Mouse (Mus musculus) G1E (cell line): ENCODE data around the gene Zdhhc24. TPM values are rescaled to one million over a fixed set of nuclear protein-coding genes. Genes with fewer than 3 reads are reported as not detected.

Source experiments
- ATAC-seq: 2 replicates; pipeline ENCODE4 v1.8.0; 2016; ENCODE audit warnings: mild to moderate bottlenecking; ENCODE audit not compliant: insufficient number of reproducible peaks, poor library complexity, low FRiP score, severe bottlenecking; ENCODE audit errors: extremely low read depth
- DNase-seq: peaks from one replicate; pipeline ENCODE4 v3.0.0; 2012; ENCODE audit warnings: low spot score
- H3K27me3 ChIP-seq: 2 replicates; pipeline ENCODE4 v1.6.1; 2012; ENCODE audit warnings: mild to moderate bottlenecking, low read length, inconsistent platforms; ENCODE audit not compliant: insufficient read depth
- H3K36me3 ChIP-seq: replicated peaks from 2 replicates; pipeline ENCODE3; 2012; ENCODE audit warnings: mild to moderate bottlenecking, inconsistent platforms
- H3K4me1 ChIP-seq: 2 replicates; pipeline ENCODE4 v1.6.1; 2012; ENCODE audit warnings: low read depth, low read length, inconsistent platforms, mixed read lengths; ENCODE audit not compliant: insufficient read depth
- H3K4me3 ChIP-seq: 2 replicates; pipeline ENCODE4 v1.5.1; 2012; ENCODE audit warnings: low read depth, mild to moderate bottlenecking, inconsistent platforms, low read length, moderate library complexity, mixed read lengths
- H3K9me3 ChIP-seq: replicated peaks from 2 replicates; pipeline ENCODE4 v1.6.1; 2012; ENCODE audit warnings: inconsistent platforms
- CTCF ChIP-seq: IDR thresholded peaks from 2 replicates; pipeline ENCODE4 v1.5.1; 2012; ENCODE audit warnings: low read depth, low read length, inconsistent platforms, mixed read lengths
- GATA1 ChIP-seq: IDR thresholded peaks from 2 replicates; pipeline ENCODE4 v1.6.1; 2012; ENCODE audit warnings: borderline replicate concordance, low read length, inconsistent platforms, mixed read lengths
- GATA2 ChIP-seq: IDR thresholded peaks from 2 replicates; pipeline ENCODE4 v1.6.1; 2012; ENCODE audit warnings: low read depth, low read length, inconsistent platforms, borderline replicate concordance
- POLR2AphosphoS5 ChIP-seq: IDR thresholded peaks from 2 replicates; pipeline ENCODE4 v1.6.1; 2012; ENCODE audit warnings: low read depth, low read length, inconsistent platforms; ENCODE audit not compliant: insufficient replicate concordance
- TAL1 ChIP-seq: conservative IDR thresholded peaks from 2 replicates; pipeline ENCODE4 v1.6.1; 2012; ENCODE audit warnings: low read depth, low read length, inconsistent platforms, mixed read lengths
- polyA plus RNA-seq: library from polyadenylated mRNA; stranded (reverse); fragments of >175 nt; gene quantifications from 2 replicates; pipeline ENCODE4 v1.2.3, GENCODE M21; 2012
- total RNA-seq, 2 experiments: library from RNA; stranded (forward) in 1 of 2; stranded (reverse) in 1 of 2; fragments of 200-1000 nt in 1 of 2; fragments of >200 nt in 1 of 2; fragmentation: Nextera tagmentation in 1 of 2; gene quantifications; 2 replicates each; pipeline ENCODE4 v1.2.3; 2014 to 2017

The Zdhhc24 gene
- total and polyA plus RNA-seq, 3 experiments = 2.0 to 19.5 (median 13.9) TPM

DNA sequence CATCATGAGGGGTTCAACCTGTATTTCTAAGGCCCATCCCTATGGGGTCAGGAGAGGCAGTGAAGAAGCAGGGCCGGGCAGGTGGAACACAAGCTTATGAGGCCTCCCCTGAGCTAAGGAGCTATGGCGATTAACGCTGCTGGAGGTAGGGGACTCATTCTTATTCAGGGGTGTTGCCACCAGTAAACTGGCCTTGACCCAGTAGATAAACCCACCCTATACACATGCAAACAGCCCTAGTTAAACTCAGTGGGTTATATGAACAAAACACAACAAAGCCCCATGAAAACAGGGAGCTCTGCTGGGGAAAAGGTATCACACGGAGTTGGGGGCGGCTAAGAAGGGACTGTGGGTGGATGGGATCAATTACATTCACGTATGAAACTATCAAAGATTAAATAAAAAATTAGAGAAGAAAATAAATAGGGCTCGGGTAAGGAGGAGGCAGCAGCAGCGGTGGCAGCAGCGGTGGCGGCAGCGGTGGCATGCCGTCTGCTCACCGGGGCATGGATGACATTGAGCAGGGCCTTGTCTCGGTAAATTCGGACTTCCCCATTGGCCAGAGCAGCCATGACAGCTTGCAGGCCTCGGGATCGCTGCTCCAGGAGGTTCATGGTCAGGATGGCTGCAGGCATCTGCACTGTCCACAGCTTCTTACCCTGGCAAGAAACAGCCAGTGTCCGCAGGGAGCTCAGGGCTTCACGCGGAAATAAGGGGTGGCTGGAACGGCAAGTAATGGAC lies 18.5 kb downstream of the Zdhhc24 start:
- no peaks in the 10 kb centered on the region for H3K9me3 ChIP-seq
- no peaks in the 10 kb centered on the region for H3K27me3 ChIP-seq
- peaks cover 11% of the 10 kb centered on the region for H3K4me1 ChIP-seq
- DNase-seq (no peak), ATAC-seq (no peak)
- TF ChIP-seq GATA2 = no peak
- TF ChIP-seq POLR2AphosphoS5 = no peak
- TF ChIP-seq TAL1 = no peak
- H3K36me3 ChIP-seq = peaks cover 7% of the 10 kb centered on the region
- no peak overlapping the region for H3K4me3 ChIP-seq

DNA sequence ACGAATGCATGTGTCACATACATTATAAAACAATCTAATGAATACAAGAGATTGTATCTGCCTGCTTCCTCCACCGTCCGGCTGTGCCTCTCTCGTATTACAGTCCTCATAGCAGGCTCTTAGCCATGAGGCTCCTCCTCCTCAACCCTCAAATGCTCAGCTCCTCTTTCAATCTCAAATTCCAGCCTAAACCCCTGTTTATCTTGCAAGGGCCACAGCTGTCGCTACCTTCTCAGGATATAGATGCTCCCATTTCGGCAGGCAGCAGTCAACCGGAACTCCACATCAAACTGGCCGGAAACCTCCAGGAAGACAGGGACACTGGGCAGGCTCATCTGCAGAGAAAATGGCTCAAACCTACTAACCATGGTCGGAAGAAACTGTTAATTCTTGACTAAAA lies 20.5 kb downstream of the Zdhhc24 start:
- TF ChIP-seq POLR2AphosphoS5 = no peak
- no peak for TF ChIP-seq TAL1
- no peak for TF ChIP-seq GATA2
- no peak for TF ChIP-seq CTCF
- no peak for TF ChIP-seq GATA1

DNA sequence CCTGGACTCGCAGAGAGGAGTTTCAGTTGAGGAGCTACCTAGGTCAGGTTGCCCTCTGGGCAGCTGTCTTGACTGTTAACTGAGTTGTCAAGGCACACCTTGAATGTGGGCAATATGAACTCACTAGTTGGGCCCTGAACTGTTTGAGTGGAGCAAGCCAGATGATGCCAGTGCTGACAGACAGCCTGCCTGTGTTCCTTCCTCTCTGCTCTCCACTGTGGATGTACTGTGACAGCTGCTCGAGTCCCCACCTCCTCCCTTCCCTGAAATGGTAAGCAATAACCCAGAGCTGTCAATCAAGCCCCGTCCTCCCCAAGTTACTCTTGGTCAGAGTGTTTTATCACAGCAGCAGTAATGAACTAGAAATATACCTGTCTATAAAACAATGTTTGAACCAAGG lies 21.4 kb downstream of the Zdhhc24 start:
- no peaks in the 10 kb centered on the region for H3K4me1 ChIP-seq

More for the DNA sequence above, 20.5 kb downstream of the Zdhhc24 start:
- DNase-seq (no peak), ATAC-seq (no peak)
- Histone ChIP-seq H3K4me1 (no peaks in the 10 kb centered on the region), H3K4me3 (no peak overlapping the region), H3K27me3 (no peaks in the 10 kb centered on the region), H3K9me3 (no peaks in the 10 kb centered on the region), H3K36me3 (peaks cover 15% of the 10 kb centered on the region)

DNA sequence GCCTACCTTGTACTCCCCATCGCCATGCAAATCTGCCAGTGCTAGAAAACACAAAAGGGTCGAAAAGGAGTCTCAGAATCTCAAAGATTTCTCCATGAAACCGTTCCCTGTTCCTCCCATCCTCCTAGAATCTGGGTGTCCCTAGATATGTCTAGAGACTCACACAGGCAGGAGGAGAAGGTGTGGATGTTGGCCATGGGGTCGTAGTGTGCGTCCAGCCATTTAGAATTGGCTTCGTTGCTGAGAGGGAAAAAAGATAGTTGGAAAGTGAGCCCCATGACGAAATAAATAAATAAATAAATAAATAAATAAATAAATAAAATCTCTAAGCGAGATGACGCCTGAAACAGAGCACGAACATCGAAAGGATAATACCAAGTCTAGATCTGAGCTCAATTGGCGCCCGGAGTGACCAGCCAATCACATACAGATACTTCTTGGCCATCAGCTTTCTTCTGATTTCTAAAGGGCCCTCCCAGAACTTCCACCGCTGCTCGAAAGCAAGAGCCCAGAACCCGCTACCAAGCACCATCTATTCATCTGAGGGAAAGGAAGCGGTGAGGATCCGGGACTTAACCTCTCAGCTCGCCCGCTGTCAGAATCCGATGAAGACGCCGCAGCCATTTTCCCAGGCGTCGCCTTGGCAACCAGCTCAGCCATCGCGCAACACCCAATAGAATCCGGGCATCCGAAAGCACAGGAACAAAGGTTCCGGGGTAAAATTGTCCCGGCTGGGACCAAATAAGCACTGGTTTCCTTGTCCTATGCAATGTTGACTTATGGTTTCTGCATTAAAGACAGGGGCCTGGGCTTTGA lies 27.7 kb downstream of the Zdhhc24 start, which contains the start of gene Bbs1:
TSS of gene Bbs1 (minus strand) at position 650 of the 816 bp plus-strand sequence.
- peaks cover 6% of the 10 kb centered on the region; the same call in 1 of the 2 replicates for H3K4me1 ChIP-seq
- ATAC-seq (peak; percentile 40), DNase-seq (peak; percentile 70)
- peak within 1 kb of the TSS; percentile 72 for H3K4me3 ChIP-seq
- H3K36me3 ChIP-seq = peaks cover 59% of the 10 kb centered on the region
- no peaks in the 10 kb centered on the region for H3K27me3 ChIP-seq
- TF ChIP-seq TAL1 (no peak), GATA1 (no peak), GATA2 (no peak), POLR2AphosphoS5 (no peak), CTCF (no peak)
- H3K9me3 ChIP-seq = no peaks in the 10 kb centered on the region

More for the DNA sequence above, 21.4 kb downstream of the Zdhhc24 start:
- DNase-seq (no peak), ATAC-seq (no peak)
- no peak overlapping the region for H3K4me3 ChIP-seq
- H3K9me3 ChIP-seq = no peaks in the 10 kb centered on the region
- TF ChIP-seq GATA1 = no peak
- no peak for TF ChIP-seq GATA2
- TF ChIP-seq POLR2AphosphoS5 = no peak
- no peak for TF ChIP-seq CTCF
- no peak for TF ChIP-seq TAL1
- no peaks in the 10 kb centered on the region for H3K27me3 ChIP-seq
- peaks cover 15% of the 10 kb centered on the region for H3K36me3 ChIP-seq

DNA sequence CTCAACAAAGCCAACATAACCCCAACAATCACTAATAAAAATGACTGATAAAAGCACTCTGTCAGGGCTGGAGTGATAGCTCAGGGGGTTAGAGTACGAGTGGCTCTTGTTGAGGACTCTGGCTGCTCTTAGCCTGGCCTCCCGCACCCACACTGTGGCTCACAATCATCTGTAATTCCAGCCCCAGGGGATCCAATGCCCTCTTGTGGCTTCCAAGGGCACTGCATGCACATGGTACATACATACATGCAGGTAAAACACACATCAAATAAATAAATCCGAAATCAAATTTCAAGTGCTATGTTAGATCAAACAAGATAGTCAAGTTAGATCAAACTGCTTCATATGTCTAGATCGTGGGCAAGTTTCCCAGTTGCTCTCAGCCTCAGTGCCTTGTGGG lies 29.6 kb downstream of the Zdhhc24 start:
- peaks cover 72% of the 10 kb centered on the region for H3K36me3 ChIP-seq
- no peaks in the 10 kb centered on the region for H3K27me3 ChIP-seq
- no peaks in the 10 kb centered on the region for H3K9me3 ChIP-seq
- no peak for DNase-seq
- peaks cover 9% of the 10 kb centered on the region; the same call in 1 of the 2 replicates for H3K4me1 ChIP-seq
- TF ChIP-seq GATA2 = no peak
- TF ChIP-seq CTCF = peak; percentile 48; the same call in 1 of the 2 replicates
- H3K4me3 ChIP-seq = no peak overlapping the region
- ATAC-seq = no peak

DNA sequence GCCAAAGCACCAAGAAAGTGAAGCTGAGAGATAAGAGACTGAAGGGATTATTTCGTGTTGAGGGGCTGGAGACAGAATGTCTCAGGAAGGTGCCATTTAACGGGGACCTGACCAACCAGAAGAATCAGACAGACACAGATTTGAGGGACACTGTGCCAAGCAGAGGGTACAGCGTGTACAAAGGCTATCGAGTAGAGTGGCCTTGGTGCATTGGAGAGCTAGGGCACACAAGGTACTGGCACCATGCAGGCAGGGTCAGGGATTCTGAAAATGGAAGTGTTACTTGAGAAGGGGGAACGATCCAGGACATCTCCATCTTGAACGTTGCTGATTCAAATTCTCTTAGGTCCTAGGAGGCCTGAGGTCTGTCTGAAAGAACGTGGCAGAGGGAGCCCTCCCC lies 30.9 kb downstream of the Zdhhc24 start:
- Histone ChIP-seq H3K27me3 (no peaks in the 10 kb centered on the region), H3K36me3 (peaks cover 78% of the 10 kb centered on the region), H3K4me1 (peaks cover 13% of the 10 kb centered on the region; the same call in 1 of the 2 replicates), H3K4me3 (no peak overlapping the region), H3K9me3 (no peaks in the 10 kb centered on the region)
- DNase-seq = no peak
- ATAC-seq = no peak
- no peak for TF ChIP-seq POLR2AphosphoS5
- no peak for TF ChIP-seq TAL1
- TF ChIP-seq CTCF = no peak
- TF ChIP-seq GATA1 = no peak
- no peak for TF ChIP-seq GATA2
